Mouse (Mus musculus) C2C12 (cell line): ENCODE results near the gene 1110065P20Rik. TPM values are rescaled to one million over a fixed set of nuclear protein-coding genes. Genes with fewer than 3 reads are reported as not detected.

ENCODE experiments used
- H3K27me3 ChIP-seq: one replicate; pipeline ENCODE4 v1.6.1; 2011; ENCODE audit not compliant: control insufficient read depth, insufficient read depth, insufficient read length
- H3K36me3 ChIP-seq: one replicate; pipeline ENCODE4 v1.6.1; 2011; ENCODE audit not compliant: control insufficient read depth, insufficient read depth
- H3K4me3 ChIP-seq: one replicate; pipeline ENCODE4 v1.5.1; 2011; ENCODE audit warnings: mild to moderate bottlenecking, control low read depth; ENCODE audit not compliant: poor library complexity, insufficient read depth, severe bottlenecking
- H3K79me2 ChIP-seq: one replicate; pipeline ENCODE4 v1.6.1; 2011; ENCODE audit not compliant: control insufficient read depth, insufficient read depth
- H3K79me3 ChIP-seq: one replicate; pipeline ENCODE4 v1.6.1; 2011; ENCODE audit warnings: low read depth, control low read depth
- H3ac ChIP-seq: one replicate; pipeline ENCODE3; 2011; ENCODE audit warnings: low read depth; ENCODE audit not compliant: control insufficient read depth, insufficient read length
- CEBPB ChIP-seq: IDR thresholded peaks from one replicate; pipeline ENCODE4 v1.6.1; 2011; ENCODE audit warnings: low read depth, mild to moderate bottlenecking, control low read depth, moderate library complexity
- CTCF ChIP-seq: IDR thresholded peaks from one replicate; pipeline ENCODE4 v1.5.1; 2011; ENCODE audit not compliant: control insufficient read depth, insufficient read depth, insufficient read length
- FOSL1 ChIP-seq: IDR thresholded peaks from one replicate; pipeline ENCODE4 v1.8.0; 2011; ENCODE audit warnings: mild to moderate bottlenecking, low read length; ENCODE audit not compliant: poor library complexity, insufficient read depth, severe bottlenecking
- MAX ChIP-seq: IDR thresholded peaks from one replicate; pipeline ENCODE4 v1.6.1; 2011; ENCODE audit warnings: mild to moderate bottlenecking, control low read depth
- MYOD1 ChIP-seq: IDR thresholded peaks from one replicate; pipeline ENCODE4 v1.6.1; 2011; ENCODE audit warnings: low read depth; ENCODE audit not compliant: control insufficient read depth, insufficient read length
- MYOG ChIP-seq: IDR thresholded peaks from one replicate; pipeline ENCODE4 v1.6.1; 2011; ENCODE audit not compliant: control insufficient read depth, insufficient read length; ENCODE audit errors: extremely low read depth
- USF1 ChIP-seq: IDR thresholded peaks from one replicate; pipeline ENCODE4 v1.6.1; 2011; ENCODE audit warnings: low read depth, mild to moderate bottlenecking, control low read depth, moderate library complexity
- polyA plus RNA-seq: library from polyadenylated mRNA; unstranded; fragments of >200 nt; fragmentation: generic; extraction: Trizol; gene quantifications from one replicate; pipeline ENCODE4 v1.2.1, GENCODE M21; 2012; ENCODE audit warnings: missing spikeins

The 1110065P20Rik gene
- polyA plus RNA-seq, 1 experiment: 67.6 TPM

GRCm38 (mm10) chr4:124815901-124816300 lies 35.1 kb downstream of the 1110065P20Rik start:
- Histone ChIP-seq H3K36me3 (peaks cover 24% of the 10 kb centered on the region), H3K79me2 (peaks cover 91% of the 10 kb centered on the region), H3K27me3 (no peaks in the 10 kb centered on the region), H3K79me3 (peaks cover 34% of the 10 kb centered on the region), H3K4me3 (no peak overlapping the region), H3ac (no peak overlapping the region)
- TF ChIP-seq USF1: no peak

DNA sequence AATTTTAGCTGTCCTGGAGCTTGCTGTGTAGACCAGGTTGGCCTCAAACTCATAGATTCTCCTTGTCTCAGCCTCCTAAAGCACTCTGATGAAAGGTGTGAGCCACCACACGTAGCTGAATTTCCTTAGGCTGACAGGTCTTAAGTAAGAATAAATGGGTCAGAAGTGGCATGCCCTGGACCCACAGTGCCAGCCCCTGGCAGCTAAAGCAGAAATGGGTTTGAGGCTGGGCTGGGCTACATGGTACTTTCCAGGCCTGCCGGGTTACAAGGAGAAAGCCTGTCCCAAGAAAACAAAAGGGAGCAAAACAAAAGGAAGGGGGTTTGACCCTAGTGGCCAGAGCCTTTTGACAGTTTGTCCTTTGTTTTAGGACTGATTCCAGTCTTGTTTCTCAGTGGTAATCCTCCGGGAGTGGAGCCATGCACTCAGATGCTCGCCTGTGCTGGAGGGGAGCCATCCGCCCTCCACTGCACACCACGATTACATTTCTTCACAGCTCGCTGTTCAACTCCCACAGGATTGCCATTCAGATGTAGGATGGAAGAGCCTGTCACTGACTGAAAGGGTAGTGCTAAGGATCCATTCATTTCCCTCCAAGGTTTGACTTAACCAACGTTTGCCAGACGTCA lies 39.5 kb downstream of the 1110065P20Rik start:
- Histone ChIP-seq H3K79me2 (peaks cover 99% of the 10 kb centered on the region), H3ac (no peak overlapping the region), H3K36me3 (peaks cover 29% of the 10 kb centered on the region), H3K4me3 (no peak overlapping the region), H3K79me3 (peaks cover 48% of the 10 kb centered on the region), H3K27me3 (no peaks in the 10 kb centered on the region)
- TF ChIP-seq CTCF (no peak), MYOD1 (no peak), USF1 (no peak), CEBPB (no peak), MYOG (no peak), MAX (no peak), FOSL1 (no peak)

GRCm38 (mm10) chr4:124810056-124810455 lies 40.9 kb downstream of the 1110065P20Rik start:
- H3ac ChIP-seq: no peak overlapping the region
- H3K27me3 ChIP-seq: no peaks in the 10 kb centered on the region
- no peak overlapping the region for H3K4me3 ChIP-seq
- no peak for TF ChIP-seq MAX
- TF ChIP-seq MYOG: no peak
- no peak for TF ChIP-seq CTCF
- TF ChIP-seq FOSL1: no peak
- TF ChIP-seq USF1: no peak
- no peak for TF ChIP-seq CEBPB
- no peak for TF ChIP-seq MYOD1
- H3K79me2 ChIP-seq: peaks cover 99% of the 10 kb centered on the region
- peaks cover 48% of the 10 kb centered on the region for H3K79me3 ChIP-seq
- peaks cover 36% of the 10 kb centered on the region for H3K36me3 ChIP-seq

GRCm38 (mm10) chr4:124809136-124809883 lies 41.7 kb downstream of the 1110065P20Rik start:
- TF ChIP-seq CTCF (no peak), MYOG (no peak), CEBPB (no peak), MYOD1 (no peak), FOSL1 (no peak), MAX (no peak), USF1 (no peak)
- no peaks in the 10 kb centered on the region for H3K27me3 ChIP-seq
- peaks cover 100% of the 10 kb centered on the region for H3K79me2 ChIP-seq
- peaks cover 36% of the 10 kb centered on the region for H3K36me3 ChIP-seq
- H3ac ChIP-seq: no peak overlapping the region
- peaks cover 51% of the 10 kb centered on the region for H3K79me3 ChIP-seq
- no peak overlapping the region for H3K4me3 ChIP-seq

DNA sequence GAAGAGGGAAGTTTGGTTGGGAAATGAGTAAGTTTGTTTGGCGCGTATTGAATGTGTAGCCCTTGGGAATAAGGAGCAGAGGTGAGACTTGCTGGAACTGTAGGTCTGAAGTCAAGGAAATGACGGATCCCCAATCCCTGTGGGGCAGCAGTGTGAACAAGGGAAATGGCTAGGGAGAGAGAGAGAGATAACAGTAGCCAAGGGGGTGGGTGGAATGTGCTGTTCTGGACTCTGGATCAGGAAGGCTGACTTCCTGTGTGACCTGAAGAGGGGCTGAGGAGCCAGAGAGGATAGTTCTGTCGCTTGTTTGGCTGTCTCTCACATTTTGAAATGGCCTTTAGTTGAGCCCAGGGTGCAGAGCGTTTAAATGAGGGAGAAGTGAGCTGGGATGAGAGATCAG lies 42.5 kb downstream of the 1110065P20Rik start:
- H3K79me3 ChIP-seq: peaks cover 58% of the 10 kb centered on the region

DNA sequence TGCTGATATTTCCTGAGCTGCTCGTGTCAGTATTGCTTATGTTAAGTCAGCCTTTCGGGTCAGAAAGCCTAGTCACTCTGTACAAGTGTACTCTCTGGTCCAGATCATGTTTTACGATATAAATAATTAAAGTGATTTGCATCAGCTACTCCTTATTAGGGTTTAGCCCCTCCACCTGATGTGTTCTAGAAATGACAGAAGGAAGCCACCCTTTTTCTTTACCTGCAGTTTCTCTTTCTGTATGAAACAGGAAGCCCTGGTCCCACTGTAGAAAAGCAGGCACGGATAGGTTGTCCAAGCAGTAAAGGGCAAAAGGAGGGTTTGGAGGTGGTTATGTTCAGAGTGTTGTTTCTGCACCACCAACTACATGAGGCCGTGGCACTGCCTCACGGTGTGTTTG lies 47.6 kb downstream of the 1110065P20Rik start:
- no peak for TF ChIP-seq CTCF
- TF ChIP-seq MYOG: no peak
- no peak for TF ChIP-seq MYOD1
- TF ChIP-seq CEBPB: no peak
- no peak for TF ChIP-seq FOSL1
- TF ChIP-seq MAX: no peak
- no peak for TF ChIP-seq USF1
- peaks cover 35% of the 10 kb centered on the region for H3K36me3 ChIP-seq
- H3K27me3 ChIP-seq: no peaks in the 10 kb centered on the region
- H3K4me3 ChIP-seq: peak overlapping the region; percentile 95
- H3K79me2 ChIP-seq: peaks cover 60% of the 10 kb centered on the region
- peaks cover 41% of the 10 kb centered on the region for H3K79me3 ChIP-seq
- H3ac ChIP-seq: peak overlapping the region; percentile 90

More for the DNA sequence above, 42.5 kb downstream of the 1110065P20Rik start:
- no peak for TF ChIP-seq CEBPB
- no peak for TF ChIP-seq MYOD1
- TF ChIP-seq FOSL1: no peak
- TF ChIP-seq MYOG: no peak
- no peak for TF ChIP-seq CTCF
- TF ChIP-seq USF1: no peak
- TF ChIP-seq MAX: no peak
- no peak overlapping the region for H3ac ChIP-seq
- H3K27me3 ChIP-seq: no peaks in the 10 kb centered on the region
- H3K79me2 ChIP-seq: peaks cover 100% of the 10 kb centered on the region
- H3K36me3 ChIP-seq: peaks cover 36% of the 10 kb centered on the region
- no peak overlapping the region for H3K4me3 ChIP-seq
